Mouse (Mus musculus) macrophage (primary cell): ENCODE results near the gene Rnf224. TPM values are rescaled to one million over a fixed set of nuclear protein-coding genes. Genes with fewer than 3 reads are reported as not detected.

Experiments used
- polyA plus RNA-seq: library from polyadenylated mRNA; stranded (reverse); fragments of 250-400 nt; gene quantifications from 3 replicates; pipeline ENCODE4 v1.2.4, GENCODE M21; 2018; ENCODE audit warnings: inconsistent platforms

The Rnf224 gene
- polyA plus RNA-seq, 1 experiment from 2014 or later = not detected

Other genes starting within 250 kb of the Rnf224 start
- 4.8 to 12.0 TPM (median 8.9 TPM) in 3 replicates for gene Nsmf, start 182.4 kb downstream of the Rnf224 start, polyA plus RNA-seq
- not detected in 3 replicates for gene Entpd8, start 156.5 kb downstream of the Rnf224 start, polyA plus RNA-seq
- gene Noxa1, start 141.6 kb downstream of the Rnf224 start, polyA plus RNA-seq = not detected in 3 replicates
- not detected in 3 replicates for gene Nrarp, start 56.0 kb downstream of the Rnf224 start, polyA plus RNA-seq
- gene Tor4a, start 39.9 kb downstream of the Rnf224 start, polyA plus RNA-seq = 56.5 to 71.1 TPM (median 57.4 TPM) in 3 replicates
- gene Nelfb, start 25.3 kb downstream of the Rnf224 start, polyA plus RNA-seq = 18.9 to 30.4 TPM (median 29.5 TPM) in 3 replicates
- not detected in 3 replicates for gene Stpg3, start 22.1 kb downstream of the Rnf224 start, polyA plus RNA-seq
- not detected in 3 replicates for gene Fam166a, start 18.0 kb downstream of the Rnf224 start, polyA plus RNA-seq
- gene Tubb4b, start 12.1 kb downstream of the Rnf224 start, polyA plus RNA-seq = 49.1 to 144 TPM (median 76.8 TPM) in 3 replicates
- gene Slc34a3, start 2.4 kb downstream of the Rnf224 start, polyA plus RNA-seq = not detected in 3 replicates
- 0.21 to 0.42 TPM in 2 of 3 replicates, not detected in the other for gene Rnf208, start 5.5 kb upstream of the Rnf224 start, polyA plus RNA-seq
- gene Cysrt1, start 5.7 kb upstream of the Rnf224 start, polyA plus RNA-seq = not detected in 3 replicates
- gene AL732309.1, start 10.1 kb upstream of the Rnf224 start, polyA plus RNA-seq = 3.0 to 6.1 TPM (median 4.7 TPM) in 3 replicates
- gene Tmem203, start 18.7 kb upstream of the Rnf224 start, polyA plus RNA-seq = 5.9 to 17.1 TPM (median 12.4 TPM) in 3 replicates
- gene Tprn, start 25.8 kb upstream of the Rnf224 start, polyA plus RNA-seq = 6.1 to 7.8 TPM (median 6.6 TPM) in 3 replicates
- gene Ssna1, start 35.7 kb upstream of the Rnf224 start, polyA plus RNA-seq = 26.0 to 60.7 TPM (median 55.7 TPM) in 3 replicates
- gene Anapc2, start 35.7 kb upstream of the Rnf224 start, polyA plus RNA-seq = 51.0 to 59.8 TPM (median 54.1 TPM) in 3 replicates
- not detected in 3 replicates for gene Tmem210, start 51.4 kb upstream of the Rnf224 start, polyA plus RNA-seq
- gene Lrrc26, start 53.1 kb upstream of the Rnf224 start, polyA plus RNA-seq = not detected in 3 replicates
- gene Grin1, start 82.4 kb upstream of the Rnf224 start, polyA plus RNA-seq = not detected in 3 replicates
- 36.0 to 43.5 TPM (median 43.4 TPM) in 3 replicates for gene Man1b1, start 95.6 kb upstream of the Rnf224 start, polyA plus RNA-seq
- gene Dpp7, start 119.6 kb upstream of the Rnf224 start, polyA plus RNA-seq = 101 to 192 TPM (median 107 TPM) in 3 replicates
- gene Uap1l1, start 128.9 kb upstream of the Rnf224 start, polyA plus RNA-seq = 55.8 to 128 TPM (median 119 TPM) in 3 replicates
- 0.13 to 0.73 TPM in 2 of 3 replicates, not detected in the other for gene Sapcd2, start 135.5 kb upstream of the Rnf224 start, polyA plus RNA-seq
- 0.07 TPM in 1 of 3 replicates, not detected in the others for gene Entpd2, start 159.1 kb upstream of the Rnf224 start, polyA plus RNA-seq
- 1.2 to 2.9 TPM (median 2.5 TPM) in 3 replicates for gene Npdc1, start 162.6 kb upstream of the Rnf224 start, polyA plus RNA-seq
- 1.3 to 2.4 TPM (median 2.2 TPM) in 3 replicates for gene Fut7, start 186.5 kb upstream of the Rnf224 start, polyA plus RNA-seq
- 9.5 to 19.7 TPM (median 13.5 TPM) in 3 replicates for gene Abca2, start 191.9 kb upstream of the Rnf224 start, polyA plus RNA-seq
- not detected in 3 replicates for gene Clic3, start 220.1 kb upstream of the Rnf224 start, polyA plus RNA-seq
- gene Paxx, start 224.3 kb upstream of the Rnf224 start, polyA plus RNA-seq = 6.0 to 12.9 TPM (median 6.4 TPM) in 3 replicates
- gene Ptgds, start 233.3 kb upstream of the Rnf224 start, polyA plus RNA-seq = not detected in 3 replicates